Mouse (Mus musculus) lung, postnatal 36 days (tissue): ENCODE measurements around the gene Sbds.
A peak's percentile ranks its signal among the peaks of the same experiment; 100 is the strongest.

Source experiments
- DNase-seq: peaks from one replicate; pipeline ENCODE4 v3.0.0; 2022; ENCODE audit warnings: mixed read lengths

Sbds gene

GRCm38 (mm10) chr5:130255799-130256525, 632 bp upstream of the Sbds start:
- DNase-seq, result peak; percentile 19

- DNase-seq, result peak; percentile 83
Measured at GRCm38 (mm10) chr5:130254164-130255016, 940 bp downstream of the Sbds start.

GRCm38 (mm10) chr5:130247823-130248222, 7.5 kb downstream of the Sbds start:
- DNase-seq, result peak; percentile 28

- DNase-seq, result no peak
Measured at GRCm38 (mm10) chr5:130241426-130241825, 13.9 kb downstream of the Sbds start.

GRCm38 (mm10) chr5:130239856-130240255, 15.5 kb downstream of the Sbds start:
- DNase-seq, result no peak

GRCm38 (mm10) chr5:130239236-130239635, 16.1 kb downstream of the Sbds start:
- no peak for DNase-seq

GRCm38 (mm10) chr5:130236302-130236701, 19.0 kb downstream of the Sbds start:
- DNase-seq, result no peak

- peak; percentile 49 for DNase-seq
Measured at GRCm38 (mm10) chr5:130228120-130228519, 27.2 kb downstream of the Sbds start.

- DNase-seq, result peak; percentile 17
Measured at GRCm38 (mm10) chr5:130226790-130227189, 28.5 kb downstream of the Sbds start.

- DNase-seq, result peak; percentile 93
Measured at GRCm38 (mm10) chr5:130222146-130223004, 33.0 kb downstream of the Sbds start.

GRCm38 (mm10) chr5:130221760-130222145, 33.6 kb downstream of the Sbds start:
- peak; percentile 33 for DNase-seq

- DNase-seq, result no peak
Measured at GRCm38 (mm10) chr5:130221316-130221715, 34.0 kb downstream of the Sbds start.

GRCm38 (mm10) chr5:130218336-130218735, 37.0 kb downstream of the Sbds start:
- DNase-seq, result peak; percentile 57

- DNase-seq, result peak; percentile 41
Measured at GRCm38 (mm10) chr5:130217406-130217805, 37.9 kb downstream of the Sbds start.

GRCm38 (mm10) chr5:130216781-130217180, 38.5 kb downstream of the Sbds start, which contains the start of gene Tmem248:
Gene Tmem248 (plus strand): TSS chr5:130217081.
- no peak for DNase-seq

GRCm38 (mm10) chr5:130212956-130213355, 42.4 kb downstream of the Sbds start:
- DNase-seq, result peak; percentile 20

- DNase-seq, result peak; percentile 70
Measured at GRCm38 (mm10) chr5:130207299-130207698, 48.0 kb downstream of the Sbds start.

GRCm38 (mm10) chr5:130205441-130206023, 49.8 kb downstream of the Sbds start:
- DNase-seq, result no peak

- DNase-seq, result no peak
Measured at GRCm38 (mm10) chr5:130204560-130204959, 50.8 kb downstream of the Sbds start.

- no peak for DNase-seq
Measured at GRCm38 (mm10) chr5:130203948-130204347, 51.4 kb downstream of the Sbds start.

- DNase-seq, result peak; percentile 81
Measured at GRCm38 (mm10) chr5:130200233-130201029, 54.9 kb downstream of the Sbds start.

GRCm38 (mm10) chr5:130197981-130198380, 57.3 kb downstream of the Sbds start:
- DNase-seq, result no peak
